Mouse (Mus musculus) small intestine, adult 2 months (tissue): ENCODE data around the gene Glyctk.

Source experiments
- CTCF ChIP-seq: fragments of 200-500 bp; IDR thresholded peaks from 2 replicates; pipeline ENCODE4 v1.5.1; 2012; ENCODE audit warnings: low read depth, mild to moderate bottlenecking, control low read depth, inconsistent platforms, low read length, moderate library complexity, mixed read lengths; ENCODE audit not compliant: insufficient replicate concordance, insufficient read length; ENCODE audit errors: extremely low read depth
- POLR2A ChIP-seq: fragments of 200-500 bp; IDR thresholded peaks from 2 replicates; pipeline ENCODE4 v1.6.1; 2012; ENCODE audit warnings: low read depth, mild to moderate bottlenecking, control low read depth, inconsistent platforms, low read length, moderate library complexity

DNA sequence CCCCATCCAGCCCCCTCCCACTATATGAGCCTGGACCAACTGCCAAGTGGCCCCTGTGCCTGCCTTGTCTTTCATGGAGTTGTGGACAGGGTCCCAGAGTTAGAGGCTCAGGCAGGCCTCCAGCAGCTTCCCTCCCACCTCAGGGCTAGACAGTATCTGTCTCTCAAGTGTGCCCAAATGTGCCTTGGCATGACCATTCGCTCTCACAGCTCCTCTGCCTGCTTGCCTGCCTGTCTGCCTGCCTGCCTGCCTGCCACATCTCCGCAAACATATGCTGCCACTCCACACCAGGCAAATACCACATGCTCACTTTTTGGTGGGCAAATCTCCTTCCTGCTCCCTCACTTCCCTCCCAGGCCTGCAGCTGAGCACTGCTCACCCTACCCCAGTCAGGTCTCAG lies 12.4 kb downstream of the Glyctk start:
- no peak for TF ChIP-seq POLR2A
- no peak for TF ChIP-seq CTCF
